In the genomic region with DNA sequence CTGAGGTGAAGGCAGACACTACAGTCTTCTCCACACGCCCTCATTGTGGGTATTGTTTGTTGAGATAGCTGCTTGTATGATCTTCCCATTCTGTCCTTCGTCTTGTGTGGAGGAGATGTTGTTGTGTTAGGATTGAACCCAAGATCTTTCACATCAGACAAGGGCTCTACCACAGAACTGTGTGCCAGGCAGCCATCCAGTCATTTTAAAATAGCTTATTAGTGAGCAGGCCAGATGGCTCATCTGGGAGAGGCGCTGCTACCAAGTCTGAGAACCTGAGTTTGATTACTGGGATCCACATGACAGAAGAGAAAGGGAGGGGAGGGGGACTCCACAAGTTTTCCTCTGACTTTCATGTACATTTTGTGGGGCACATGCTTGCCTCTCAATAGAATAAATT, we compare ENCODE assay signal across 19 mouse cellular contexts.
"Had no signal": no experiment of that assay in that cellular context is flagged by ENCODE, and none has a peak within 500 bp of the region (broad histone marks: within the 10 kb centered on the region; RNA-seq: fewer than 3 reads in every experiment).

No protein-coding gene starts in this region.

- H3K9me3 ChIP-seq: limb, embryonic 12.5 days; limb, embryonic 15.5 days; midbrain, embryonic 12.5 days; midbrain, embryonic 15.5 days; neural tube, embryonic 12.5 days; neural tube, embryonic 15.5 days had no signal

- H3K27ac ChIP-seq: kidney, postnatal 0 days; layer of hippocampus, adult 2 months; limb, embryonic 12.5 days; limb, embryonic 15.5 days; liver, embryonic 14.5 days; macrophage; midbrain, embryonic 12.5 days; midbrain, embryonic 15.5 days; neural tube, embryonic 12.5 days; neural tube, embryonic 15.5 days had no signal

- ATAC-seq: liver, postnatal 0 days; lung, postnatal 0 days; midbrain, embryonic 15.5 days had no signal

- H3K4me2 ChIP-seq: limb, embryonic 12.5 days; limb, embryonic 15.5 days; liver, embryonic 11.5 days; lung, embryonic 14.5 days; midbrain, embryonic 12.5 days; midbrain, embryonic 15.5 days; neural tube, embryonic 12.5 days; neural tube, embryonic 15.5 days had no signal

- H3K27me3 ChIP-seq: limb, embryonic 12.5 days; limb, embryonic 15.5 days; midbrain, embryonic 12.5 days; midbrain, embryonic 15.5 days; neural tube, embryonic 12.5 days; neural tube, embryonic 15.5 days had no signal

- DNase-seq: kidney, adult 2 months; kidney, postnatal 36 days; left cerebral cortex, postnatal 4 days; liver, postnatal 0 days; lung, embryonic 14.5 days; thymus, adult 18-20 months; thymus, postnatal 36 days had no signal

- H3K36me3 ChIP-seq: limb, embryonic 12.5 days; limb, embryonic 15.5 days; midbrain, embryonic 12.5 days; midbrain, embryonic 15.5 days; neural tube, embryonic 12.5 days; neural tube, embryonic 15.5 days had no signal

- H3K4me1 ChIP-seq: limb, embryonic 15.5 days; midbrain, embryonic 12.5 days; midbrain, embryonic 15.5 days; neural tube, embryonic 12.5 days; neural tube, embryonic 15.5 days had no signal

- H3K4me3 ChIP-seq: layer of hippocampus, adult 2 months; limb, embryonic 12.5 days; limb, embryonic 15.5 days; midbrain, embryonic 12.5 days; midbrain, embryonic 15.5 days; neural tube, embryonic 12.5 days; neural tube, embryonic 15.5 days had no signal

- H3K9ac ChIP-seq: limb, embryonic 12.5 days; limb, embryonic 15.5 days; liver, embryonic 14.5 days; liver, postnatal 0 days; lung, embryonic 14.5 days; midbrain, embryonic 12.5 days; midbrain, embryonic 15.5 days; neural tube, embryonic 12.5 days; neural tube, embryonic 15.5 days had no signal
